Mouse (Mus musculus): ENCODE measurements at regions not wholly inside any gene's neighbourhood (a gene's known extent, or its start where the extent isn't known, plus 50 kb on each side); places are given as distances from the start of the nearest gene placed in this dataset.
"Not testable (repeated sequence)": the region's sequence is repeated elsewhere in the genome, so short reads cannot be mapped to it uniquely, and the experiment has no call there.

- in situ Hi-C loops (cut with MboI, MseI) = not testable (repeated sequence)
These were observed 81.3 kb downstream of the Ogfrl1 start for GRCm38 (mm10) chr1:23316288-23316687.

- in situ Hi-C loops (cut with MboI, MseI) = not testable (repeated sequence)
These were observed 82.7 kb downstream of the Ogfrl1 start for GRCm38 (mm10) chr1:23314863-23315262.

- in situ Hi-C loops (cut with MboI, MseI) = no loop called here
These were observed 104.9 kb downstream of the Ogfrl1 start for GRCm38 (mm10) chr1:23292718-23293117.

GRCm38 (mm10) chr1:23286741-23287140, 110.8 kb downstream of the Ogfrl1 start:
- in situ Hi-C loops (cut with MboI, MseI) = loop anchor here (10.0 kb wide), 1 partner anchor 672 kb away; no protein-coding TSS in a partner anchor

GRCm38 (mm10) chr1:23282870-23283219, 114.7 kb downstream of the Ogfrl1 start:
- in situ Hi-C loops (cut with MboI, MseI) = loop anchor here (10.0 kb wide), 1 partner anchor 668 kb away; no protein-coding TSS in a partner anchor

- in situ Hi-C loops (cut with MboI, MseI) = loop anchor here (10.0 kb wide), 1 partner anchor 668 kb away; no protein-coding TSS in a partner anchor
These were observed 115.2 kb downstream of the Ogfrl1 start for GRCm38 (mm10) chr1:23282215-23282869.

- in situ Hi-C loops (cut with MboI, MseI) = loop anchor here (10.0 kb wide), 1 partner anchor 665 kb away; no protein-coding TSS in a partner anchor
These were observed 117.7 kb downstream of the Ogfrl1 start for GRCm38 (mm10) chr1:23279827-23280226.

- in situ Hi-C loops (cut with MboI, MseI) = no loop called here
These were observed 125.5 kb downstream of the Ogfrl1 start for GRCm38 (mm10) chr1:23272077-23272476.

- in situ Hi-C loops (cut with MboI, MseI) = no loop called here
These were observed 126.4 kb downstream of the Ogfrl1 start for GRCm38 (mm10) chr1:23270910-23271822.

GRCm38 (mm10) chr1:23268062-23268461, 129.5 kb downstream of the Ogfrl1 start:
- in situ Hi-C loops (cut with MboI, MseI) = no loop called here

- in situ Hi-C loops (cut with MboI, MseI) = no loop called here
These were observed 131.9 kb downstream of the Ogfrl1 start for GRCm38 (mm10) chr1:23265556-23266232.

GRCm38 (mm10) chr1:23264251-23264650, 133.3 kb downstream of the Ogfrl1 start:
- in situ Hi-C loops (cut with MboI, MseI) = no loop called here

GRCm38 (mm10) chr1:23263798-23264197, 133.8 kb downstream of the Ogfrl1 start:
- in situ Hi-C loops (cut with MboI, MseI) = no loop called here

- in situ Hi-C loops (cut with MboI, MseI) = no loop called here
These were observed 135.9 kb downstream of the Ogfrl1 start for GRCm38 (mm10) chr1:23261652-23262051.

- in situ Hi-C loops (cut with MboI, MseI) = no loop called here
These were observed 140.2 kb downstream of the Ogfrl1 start for GRCm38 (mm10) chr1:23257306-23257895.

- in situ Hi-C loops (cut with MboI, MseI) = no loop called here
These were observed 141.0 kb downstream of the Ogfrl1 start for GRCm38 (mm10) chr1:23256630-23257001.

- in situ Hi-C loops (cut with MboI, MseI) = no loop called here
These were observed 141.5 kb downstream of the Ogfrl1 start for GRCm38 (mm10) chr1:23255925-23256629.

- in situ Hi-C loops (cut with MboI, MseI) = no loop called here
These were observed 143.3 kb downstream of the Ogfrl1 start for GRCm38 (mm10) chr1:23254235-23254634.

- in situ Hi-C loops (cut with MboI, MseI) = no loop called here
These were observed 129.5 kb upstream of the 4933415F23Rik start for GRCm38 (mm10) chr1:23231522-23231921.

- in situ Hi-C loops (cut with MboI, MseI) = no loop called here
These were observed 126.4 kb upstream of the 4933415F23Rik start for GRCm38 (mm10) chr1:23228478-23228877.

Measured in regulatory T cell (primary cell).